Mouse (Mus musculus): ENCODE results near the gene Ebf4. TPM values are rescaled to one million over a fixed set of nuclear protein-coding genes. Genes with fewer than 3 reads are reported as not detected.
A peak's percentile ranks its signal among the peaks of the same experiment; 100 is the strongest.

Gene Ebf4
- polyA plus RNA-seq, 1 experiment from 2014 or later, result 0.79 TPM

- Histone ChIP-seq H3K4me3 (peak overlapping the region; percentile 72), H3K9me3 (no peaks in the 10 kb centered on the region), H3K36me3 (replicated peaks) (peaks cover 29% of the 10 kb centered on the region), H3K27me3 (ENCODE audit: poor library complexity, severe bottlenecking) (peaks cover 45% of the 10 kb centered on the region), H3K27ac (peak overlapping the region; percentile 89), H3K4me1 (peaks cover 38% of the 10 kb centered on the region)
- WGBS, result 10% methylated on average over 14 of the region's 14 CpGs
- no peak for DNase-seq (ENCODE audit: extremely low spot score, low spot score)
These were observed 103.1 kb downstream of the Ebf4 start for GRCm38 (mm10) chr2:130398091-130398490.

- Histone ChIP-seq H3K27ac (no peak overlapping the region), H3K9me3 (no peaks in the 10 kb centered on the region), H3K36me3 (replicated peaks) (peaks cover 9% of the 10 kb centered on the region), H3K4me3 (no peak overlapping the region), H3K27me3 (ENCODE audit: poor library complexity, severe bottlenecking) (peaks cover 53% of the 10 kb centered on the region), H3K4me1 (peaks cover 38% of the 10 kb centered on the region)
- 89% methylated on average over 1 of the region's 1 CpGs for WGBS
- DNase-seq (ENCODE audit: extremely low spot score, low spot score), result no peak
These were observed 105.1 kb downstream of the Ebf4 start for GRCm38 (mm10) chr2:130400046-130400445.

- H3K4me1 ChIP-seq, result peaks cover 27% of the 10 kb centered on the region
- no peaks in the 10 kb centered on the region for H3K36me3 ChIP-seq (replicated peaks)
- WGBS, result 84% methylated on average over 4 of the region's 4 CpGs
These were observed 106.9 kb downstream of the Ebf4 start for GRCm38 (mm10) chr2:130401891-130402290.

GRCm38 (mm10) chr2:130404939-130405338 is 110.0 kb downstream of the Ebf4 start, which contains the start of the genes Gm28372 and 1700020A23Rik:
Gene Gm28372, plus strand, starts transcription at chr2:130405239.
Gene 1700020A23Rik, plus strand, starts transcription at chr2:130405259.
- no peaks in the 10 kb centered on the region for H3K9me3 ChIP-seq
- 89% methylated on average over 1 of the region's 1 CpGs for WGBS

More at GRCm38 (mm10) chr2:130401891-130402290, 106.9 kb downstream of the Ebf4 start:
- peaks cover 58% of the 10 kb centered on the region for H3K27me3 ChIP-seq (ENCODE audit: poor library complexity, severe bottlenecking)
- no peak overlapping the region for H3K4me3 ChIP-seq
- H3K9me3 ChIP-seq, result no peaks in the 10 kb centered on the region
- no peak overlapping the region for H3K27ac ChIP-seq
- no peak for DNase-seq (ENCODE audit: extremely low spot score, low spot score)

GRCm38 (mm10) chr2:130406178-130406577 is 111.2 kb downstream of the Ebf4 start, which contains the start of gene Tmem239:
Gene Tmem239, plus strand, starts transcription at chr2:130406478.
- H3K4me1 ChIP-seq, result peaks cover 21% of the 10 kb centered on the region
- no peak for DNase-seq (ENCODE audit: extremely low spot score, low spot score)
- H3K27me3 ChIP-seq (ENCODE audit: poor library complexity, severe bottlenecking), result peaks cover 65% of the 10 kb centered on the region
- no peaks in the 10 kb centered on the region for H3K9me3 ChIP-seq
- no peak within 1 kb of the TSS for H3K4me3 ChIP-seq
- H3K36me3 ChIP-seq (replicated peaks), result no peaks in the 10 kb centered on the region
- 82% methylated on average over 2 of the region's 2 CpGs for WGBS
- H3K27ac ChIP-seq, result no peak within 1 kb of the TSS

More at GRCm38 (mm10) chr2:130404939-130405338, 110.0 kb downstream of the Ebf4 start, which contains the start of the genes Gm28372 and 1700020A23Rik:
- no peak within 1 kb of the TSS for H3K4me3 ChIP-seq
- peaks cover 59% of the 10 kb centered on the region for H3K27me3 ChIP-seq (ENCODE audit: poor library complexity, severe bottlenecking)
- H3K27ac ChIP-seq, result no peak within 1 kb of the TSS
- peaks cover 27% of the 10 kb centered on the region for H3K4me1 ChIP-seq
- DNase-seq (ENCODE audit: extremely low spot score, low spot score), result no peak
- H3K36me3 ChIP-seq (replicated peaks), result no peaks in the 10 kb centered on the region

GRCm38 (mm10) chr2:130408194-130408593 is 113.2 kb downstream of the Ebf4 start:
- H3K9me3 ChIP-seq, result no peaks in the 10 kb centered on the region
- H3K4me1 ChIP-seq, result peaks cover 25% of the 10 kb centered on the region
- H3K36me3 ChIP-seq (replicated peaks), result no peaks in the 10 kb centered on the region
- H3K27me3 ChIP-seq (ENCODE audit: poor library complexity, severe bottlenecking), result peaks cover 56% of the 10 kb centered on the region
- peak; percentile 52 for DNase-seq (ENCODE audit: extremely low spot score, low spot score)
- H3K27ac ChIP-seq, result peak overlapping the region; percentile 12; the same call in 1 of the 2 replicates
- 17% methylated on average over 6 of the region's 6 CpGs for WGBS
- no peak overlapping the region for H3K4me3 ChIP-seq

- no peak overlapping the region for H3K4me3 ChIP-seq
- no peaks in the 10 kb centered on the region for H3K36me3 ChIP-seq (replicated peaks)
- H3K9me3 ChIP-seq, result no peaks in the 10 kb centered on the region
- H3K4me1 ChIP-seq, result peaks cover 25% of the 10 kb centered on the region
- peaks cover 30% of the 10 kb centered on the region for H3K27me3 ChIP-seq (ENCODE audit: poor library complexity, severe bottlenecking)
- 43% methylated on average over 16 of the region's 16 CpGs for WGBS
- DNase-seq (ENCODE audit: extremely low spot score, low spot score), result peak; percentile 83
- H3K27ac ChIP-seq, result no peak overlapping the region
These were observed 116.9 kb downstream of the Ebf4 start for GRCm38 (mm10) chr2:130411558-130412495.

- no peak for DNase-seq (ENCODE audit: extremely low spot score, low spot score)
- no peak overlapping the region for H3K27ac ChIP-seq
- H3K9me3 ChIP-seq, result no peaks in the 10 kb centered on the region
- H3K4me1 ChIP-seq, result peaks cover 25% of the 10 kb centered on the region
- H3K36me3 ChIP-seq (replicated peaks), result no peaks in the 10 kb centered on the region
- WGBS, result 85% methylated on average over 3 of the region's 3 CpGs
- H3K27me3 ChIP-seq (ENCODE audit: poor library complexity, severe bottlenecking), result peaks cover 22% of the 10 kb centered on the region
- H3K4me3 ChIP-seq, result no peak overlapping the region
These were observed 117.8 kb downstream of the Ebf4 start for GRCm38 (mm10) chr2:130412775-130413174.

- Histone ChIP-seq H3K4me3 (no peak overlapping the region), H3K4me1 (peaks cover 11% of the 10 kb centered on the region), H3K27ac (no peak overlapping the region), H3K36me3 (replicated peaks) (peaks cover 10% of the 10 kb centered on the region), H3K9me3 (no peaks in the 10 kb centered on the region), H3K27me3 (ENCODE audit: poor library complexity, severe bottlenecking) (peaks cover 13% of the 10 kb centered on the region)
- WGBS, result 75% methylated on average over 6 of the region's 6 CpGs
- DNase-seq (ENCODE audit: extremely low spot score, low spot score), result no peak
These were observed 119.3 kb downstream of the Ebf4 start for GRCm38 (mm10) chr2:130414094-130414856.

Other genes starting within 250 kb of the Ebf4 start
- not detected in 2 replicates for gene Tgm6, start 182.8 kb upstream of the Ebf4 start, polyA plus RNA-seq (2016; fragmentation: Nextera tagmentation; extraction: Ambion mirVana)
- gene Snrpb, start 115.8 kb upstream of the Ebf4 start, polyA plus RNA-seq (2016; fragmentation: Nextera tagmentation; extraction: Ambion mirVana), result 929 and 941 TPM in 2 replicates
- not detected in 2 replicates for gene Tmc2, start 100.0 kb upstream of the Ebf4 start, polyA plus RNA-seq (2016; fragmentation: Nextera tagmentation; extraction: Ambion mirVana)
- 501 and 511 TPM in 2 replicates for gene Nop56, start 20.7 kb upstream of the Ebf4 start, polyA plus RNA-seq (2016; fragmentation: Nextera tagmentation; extraction: Ambion mirVana)
- gene Idh3b, start 10.6 kb upstream of the Ebf4 start, polyA plus RNA-seq (2016; fragmentation: Nextera tagmentation; extraction: Ambion mirVana), result 136 and 139 TPM in 2 replicates
- gene Cpxm1, start 102.4 kb downstream of the Ebf4 start, polyA plus RNA-seq (2016; fragmentation: Nextera tagmentation; extraction: Ambion mirVana), result 36.7 and 41.8 TPM in 2 replicates
- 0.07 TPM in 1 of 2 replicates, not detected in the other for gene Gm28372, start 110.1 kb downstream of the Ebf4 start, polyA plus RNA-seq (2016; fragmentation: Nextera tagmentation; extraction: Ambion mirVana)
- gene 1700020A23Rik, start 110.1 kb downstream of the Ebf4 start, polyA plus RNA-seq (2016; fragmentation: Nextera tagmentation; extraction: Ambion mirVana), result 0.21 and 0.32 TPM in 2 replicates
- gene Tmem239, start 111.3 kb downstream of the Ebf4 start, polyA plus RNA-seq (2016; fragmentation: Nextera tagmentation; extraction: Ambion mirVana), result not detected in 2 replicates
- 110 and 122 TPM in 2 replicates for gene Vps16, start 129.2 kb downstream of the Ebf4 start, polyA plus RNA-seq (2016; fragmentation: Nextera tagmentation; extraction: Ambion mirVana)
- 11.8 and 12.4 TPM in 2 replicates for gene Pced1a, start 129.5 kb downstream of the Ebf4 start, polyA plus RNA-seq (2016; fragmentation: Nextera tagmentation; extraction: Ambion mirVana)
- gene Ptpra, start 155.1 kb downstream of the Ebf4 start, polyA plus RNA-seq (2016; fragmentation: Nextera tagmentation; extraction: Ambion mirVana), result 89.1 and 90.6 TPM in 2 replicates